Mouse (Mus musculus) gastrocnemius, postnatal 4 days (tissue): ENCODE measurements around the gene Gm28036. TPM values are rescaled to one million over a fixed set of nuclear protein-coding genes. Genes with fewer than 3 reads are reported as not detected.
"Not testable (repeated sequence)": the region's sequence is repeated elsewhere in the genome, so short reads cannot be mapped to it uniquely, and the experiment has no call there.

Experiments
- DNase-seq, 2 experiments: peaks; one replicate each; pipeline ENCODE4 v3.0.0; 2021 to 2022; ENCODE audit warnings: low spot score in 2 of 2, mixed read lengths in 2 of 2
- long read RNA-seq, 2 experiments: library from polyadenylated mRNA; stranded (forward); transcript quantifications; one replicate each; pipeline ENCODE4 v2.0.0; 2021
- total RNA-seq, 2 experiments: library from RNA; stranded (reverse); gene quantifications; 2 replicates each; pipeline ENCODE4 v1.2.3; 2021

Gm28036 gene
- 10 to 100 TPM; 19.6 to 21.3 TPM for total RNA-seq
- long read RNA-seq, experiment 1, partial matches to known transcripts: 0 of 1 reads
- long read RNA-seq, experiment 1, other reads (novel, unspliced or antisense): 1 of 1 reads
- long read RNA-seq, experiment 2, partial matches to known transcripts: 0 of 1 reads
- long read RNA-seq, experiment 2, other reads (novel, unspliced or antisense): 1 of 1 reads

- no peak for DNase-seq
Measured at GRCm38 (mm10) chr2:156126992-156127391, at the start of gene Gm28036. Gene Gm28036, minus strand, starts transcription at chr2:156127092.

- DNase-seq: no peak
Measured at GRCm38 (mm10) chr2:156166557-156166956, 39.7 kb upstream of the Gm28036 start.

GRCm38 (mm10) chr2:156165478-156165877, 38.6 kb upstream of the Gm28036 start:
- DNase-seq: no peak

- no peak for DNase-seq
Measured at GRCm38 (mm10) chr2:156151538-156151937, 24.6 kb upstream of the Gm28036 start.

- no peak for DNase-seq
Measured at GRCm38 (mm10) chr2:156147316-156147915, 20.5 kb upstream of the Gm28036 start.

- DNase-seq: no peak
Measured at GRCm38 (mm10) chr2:156146272-156146989, 19.5 kb upstream of the Gm28036 start.

- no peak for DNase-seq
Measured at GRCm38 (mm10) chr2:156145486-156146130, 18.7 kb upstream of the Gm28036 start.

- peak; percentile 95 to 97 for DNase-seq
Measured at GRCm38 (mm10) chr2:156143953-156144724, 17.2 kb upstream of the Gm28036 start, which contains the start of the genes Romo1 and Nfs1. Gene Romo1, plus strand, starts transcription at chr2:156144039. Gene Nfs1, minus strand, starts transcription at chr2:156144186.

- DNase-seq: no peak
Measured at GRCm38 (mm10) chr2:156143367-156143766, 16.5 kb upstream of the Gm28036 start.

GRCm38 (mm10) chr2:156142820-156143219, 15.9 kb upstream of the Gm28036 start:
- DNase-seq: no peak

- DNase-seq: no peak
Measured at GRCm38 (mm10) chr2:156135695-156136094, 8.8 kb upstream of the Gm28036 start.

- DNase-seq: no peak
Measured at GRCm38 (mm10) chr2:156134161-156134560, 7.3 kb upstream of the Gm28036 start.

- no peak for DNase-seq
Measured at GRCm38 (mm10) chr2:156123731-156124130, 3.2 kb downstream of the Gm28036 start.

GRCm38 (mm10) chr2:156119566-156119965, 7.3 kb downstream of the Gm28036 start:
- no peak for DNase-seq

- not testable (repeated sequence) for DNase-seq
Measured at GRCm38 (mm10) chr2:156112080-156112423, 14.8 kb downstream of the Gm28036 start.

- peak; percentile 85 to 93 for DNase-seq
Measured at GRCm38 (mm10) chr2:156111358-156112079, 15.4 kb downstream of the Gm28036 start, which contains the start of the genes Cpne1 and Rbm12. Gene Cpne1, minus strand, starts transcription at chr2:156111965. Gene Rbm12, minus strand, starts transcription at chr2:156111978.

- DNase-seq: no peak
Measured at GRCm38 (mm10) chr2:156110627-156111357, 16.1 kb downstream of the Gm28036 start.

- no peak for DNase-seq
Measured at GRCm38 (mm10) chr2:156091926-156092325, 35.0 kb downstream of the Gm28036 start.

- no peak for DNase-seq
Measured at GRCm38 (mm10) chr2:156089799-156090198, 37.1 kb downstream of the Gm28036 start.
